Mouse (Mus musculus): Measurements from ENCODE around the gene Slc38a8.

GRCm38 (mm10) chr8:119545791-119546190 is 44.3 kb upstream of the Slc38a8 start:
- no peak for TF ChIP-seq CTCF (IDR thresholded peaks at IDR 0.05; ENCODE audit: borderline replicate concordance, extremely low read depth, insufficient read depth, insufficient read length)
- no peak for TF ChIP-seq POLR2A (IDR thresholded peaks at IDR 0.05; ENCODE audit: borderline replicate concordance, extremely low read depth, insufficient read depth, insufficient read length, poor library complexity, severe bottlenecking)
